Mouse (Mus musculus): ENCODE measurements around the gene Zfp385a. TPM values are rescaled to one million over a fixed set of nuclear protein-coding genes. Genes with fewer than 3 reads are reported as not detected.

Gene Zfp385a
- total and polyA plus RNA-seq, 3 experiments, result 4.4 to 54.0 TPM; not detected in 1

- TF ChIP-seq MAZ (IDR thresholded peaks at IDR 0.05; ENCODE audit: low read depth, low read length) (no peak), JUND (IDR thresholded peaks at IDR 0.05; ENCODE audit: low read depth, low read length) (no peak), BHLHE40 (IDR thresholded peaks at IDR 0.05; ENCODE audit: borderline replicate concordance, low read depth, low read length) (no peak), TBP (IDR thresholded peaks at IDR 0.05; ENCODE audit: low read depth, low read length) (no peak), E2F4 (IDR thresholded peaks at IDR 0.05; ENCODE audit: borderline replicate concordance, low read depth, low read length) (no peak), MAFK (IDR thresholded peaks at IDR 0.05; ENCODE audit: borderline replicate concordance, low read depth, low read length) (no peak), GABPA (IDR thresholded peaks at IDR 0.05; ENCODE audit: low read depth, low read length) (no peak), MYC (IDR thresholded peaks at IDR 0.05; ENCODE audit: low read depth, low read length) (no peak), TAL1 (IDR thresholded peaks at IDR 0.05; ENCODE audit: low read length) (no peak), UBTF (IDR thresholded peaks at IDR 0.05; ENCODE audit: borderline replicate concordance, insufficient read depth, low read depth, low read length) (no peak), CTCF (IDR thresholded peaks at IDR 0.05 in 2 of 3, conservative IDR thresholded peaks at IDR 0.05 in 1 of 3; ENCODE audit: control insufficient read depth in 1 of 3, insufficient read depth in 1 of 3, low read depth in 2 of 3, low read length in 3 of 3, poor library complexity in 1 of 3, severe bottlenecking in 1 of 3) (no peak), ELF1 (IDR thresholded peaks at IDR 0.05; ENCODE audit: low read depth, low read length) (no peak), ZNF384 (IDR thresholded peaks at IDR 0.05; ENCODE audit: low read depth, low read length) (no peak), TCF12 (IDR thresholded peaks at IDR 0.05; ENCODE audit: low read depth, low read length) (no peak), HCFC1 (IDR thresholded peaks at IDR 0.05; ENCODE audit: low read depth, low read length) (no peak), ZC3H11A (IDR thresholded peaks at IDR 0.05; ENCODE audit: low read depth, low read length) (no peak), CHD2 (IDR thresholded peaks at IDR 0.05; ENCODE audit: low read length) (no peak), ETS1 (IDR thresholded peaks at IDR 0.05; ENCODE audit: low read depth, low read length) (no peak), POLR2A (IDR thresholded peaks at IDR 0.05; ENCODE audit: control insufficient read depth in 1 of 2, insufficient read depth in 1 of 2, low read depth in 1 of 2, low read length in 2 of 2, poor library complexity in 1 of 2) (no peak)
- H3K36me3 ChIP-seq (ENCODE audit: control insufficient read depth in 1 of 2, insufficient read depth in 2 of 2, low read length in 2 of 2), result peaks cover 0 to 8% of the 10 kb centered on the region in 2 experiments; a peak in 2 of 4 replicates
- no peaks in the 10 kb centered on the region for H3K9me3 ChIP-seq (replicated peaks; ENCODE audit: insufficient read depth, low read length)
- no peak overlapping the region for H3K4me3 ChIP-seq (ENCODE audit: control insufficient read depth in 1 of 2, insufficient read depth in 1 of 2, low read depth in 2 of 2, low read length in 2 of 2)
- no peak overlapping the region for H3K27ac ChIP-seq (ENCODE audit: control insufficient read depth, low read depth, low read length)
- peaks cover 4 to 18% of the 10 kb centered on the region in 2 experiments; a peak in 3 of 4 replicates for H3K4me1 ChIP-seq (ENCODE audit: control insufficient read depth in 1 of 2, insufficient read depth in 2 of 2, low read length in 2 of 2)
- H3K9ac ChIP-seq (ENCODE audit: control insufficient read depth, low read depth, low read length, poor library complexity, severe bottlenecking), result no peak overlapping the region
- H3K79me2 ChIP-seq (ENCODE audit: control insufficient read depth, insufficient read depth, low read length, poor library complexity), result 0 out of 2 replicates have a peak, but pooled peaks cover 1% of the 10 kb centered on the region
- no peak for DNase-seq (ENCODE audit: low read depth, low spot score)
- H3K27me3 ChIP-seq (ENCODE audit: control insufficient read depth in 1 of 2, insufficient read depth in 2 of 2, low read length in 2 of 2), result no peaks in the 10 kb centered on the region
Measured at GRCm38 (mm10) chr15:103371741-103372140, 31.8 kb upstream of the Zfp385a start.

- DNase-seq (ENCODE audit: low read depth, low spot score), result no peak
- Histone ChIP-seq H3K4me3 (ENCODE audit: control insufficient read depth in 1 of 2, insufficient read depth in 1 of 2, low read depth in 2 of 2, low read length in 2 of 2) (no peak overlapping the region), H3K27ac (ENCODE audit: control insufficient read depth, low read depth, low read length) (no peak overlapping the region), H3K27me3 (ENCODE audit: control insufficient read depth in 1 of 2, insufficient read depth in 2 of 2, low read length in 2 of 2) (no peaks in the 10 kb centered on the region), H3K36me3 (ENCODE audit: control insufficient read depth in 1 of 2, insufficient read depth in 2 of 2, low read length in 2 of 2) (peaks cover 0 to 8% of the 10 kb centered on the region in 2 experiments; a peak in 2 of 4 replicates), H3K79me2 (ENCODE audit: control insufficient read depth, insufficient read depth, low read length, poor library complexity) (peaks cover 4% of the 10 kb centered on the region), H3K4me1 (ENCODE audit: control insufficient read depth in 1 of 2, insufficient read depth in 2 of 2, low read length in 2 of 2) (peaks cover 4 to 18% of the 10 kb centered on the region in 2 experiments; a peak in 3 of 4 replicates), H3K9me3 (replicated peaks; ENCODE audit: insufficient read depth, low read length) (no peaks in the 10 kb centered on the region), H3K9ac (ENCODE audit: control insufficient read depth, low read depth, low read length, poor library complexity, severe bottlenecking) (no peak overlapping the region)
- TF ChIP-seq MYB (IDR thresholded peaks at IDR 0.05; ENCODE audit: low read depth, low read length) (no peak), TBP (IDR thresholded peaks at IDR 0.05; ENCODE audit: low read depth, low read length) (no peak), POLR2AphosphoS5 (IDR thresholded peaks at IDR 0.05; ENCODE audit: borderline replicate concordance, low read depth, low read length) (no peak), MEF2A (IDR thresholded peaks at IDR 0.05; ENCODE audit: extremely low read depth, insufficient replicate concordance, low read depth, low read length, poor library complexity, severe bottlenecking) (no peak), ZKSCAN1 (IDR thresholded peaks at IDR 0.05; ENCODE audit: low read depth, low read length) (no peak), TCF12 (IDR thresholded peaks at IDR 0.05; ENCODE audit: low read depth, low read length) (no peak), ELF1 (IDR thresholded peaks at IDR 0.05; ENCODE audit: low read depth, low read length) (no peak), ZC3H11A (IDR thresholded peaks at IDR 0.05; ENCODE audit: low read depth, low read length) (no peak), CHD1 (IDR thresholded peaks at IDR 0.05; ENCODE audit: low read depth, low read length) (no peak), KAT2A (conservative IDR thresholded peaks at IDR 0.05; ENCODE audit: low read depth, low read length) (no peak), MXI1 (IDR thresholded peaks at IDR 0.05; ENCODE audit: low read depth, low read length) (no peak), CHD2 (IDR thresholded peaks at IDR 0.05; ENCODE audit: low read length) (no peak), ZMIZ1 (IDR thresholded peaks at IDR 0.05; ENCODE audit: low read depth, low read length) (no peak), CTCF (IDR thresholded peaks at IDR 0.05 in 2 of 3, conservative IDR thresholded peaks at IDR 0.05 in 1 of 3; ENCODE audit: control insufficient read depth in 1 of 3, insufficient read depth in 1 of 3, low read depth in 2 of 3, low read length in 3 of 3, poor library complexity in 1 of 3, severe bottlenecking in 1 of 3) (no peak)
Measured at GRCm38 (mm10) chr15:103371208-103371607, 31.3 kb upstream of the Zfp385a start.

Data from MEL (cell line).